Mouse (Mus musculus) MEL (cell line): ENCODE data around the gene Vwc2. TPM values are rescaled to one million over a fixed set of nuclear protein-coding genes. Genes with fewer than 3 reads are reported as not detected.

ENCODE experiments used
- DNase-seq: peaks from one replicate; pipeline ENCODE4 v3.0.0; 2011; ENCODE audit warnings: low read depth, low spot score
- H3K27ac ChIP-seq: 2 replicates; pipeline ENCODE4 v1.5.1; 2012; ENCODE audit warnings: low read depth, mild to moderate bottlenecking, control low read depth, low read length, moderate library complexity; ENCODE audit not compliant: control insufficient read depth
- H3K27me3 ChIP-seq, 2 experiments: fragments of 150-350 bp in 1 of 2; sonication (generic) in 1 of 2; 2 replicates each; pipeline ENCODE4 v1.6.1; 2012; ENCODE audit warnings: low read length in 2 of 2, mild to moderate bottlenecking in 2 of 2, improper control_type of control experiment in 1 of 2, moderate library complexity in 1 of 2; ENCODE audit not compliant: insufficient read depth in 2 of 2, control insufficient read depth in 1 of 2
- H3K36me3 ChIP-seq, 2 experiments: 2 replicates each; pipeline ENCODE4 v1.6.1; 2012 to 2014; ENCODE audit warnings: low read length in 2 of 2, improper control_type of control experiment in 1 of 2, inconsistent platforms in 1 of 2, mild to moderate bottlenecking in 1 of 2; ENCODE audit not compliant: insufficient read depth in 2 of 2, control insufficient read depth in 1 of 2
- H3K4me1 ChIP-seq, 2 experiments: fragments of 150-350 bp in 1 of 2; sonication (generic) in 1 of 2; 2 replicates each; pipeline ENCODE4 v1.6.1; 2012; ENCODE audit warnings: low read length in 2 of 2, improper control_type of control experiment in 1 of 2, mild to moderate bottlenecking in 1 of 2; ENCODE audit not compliant: insufficient read depth in 2 of 2, control insufficient read depth in 1 of 2
- H3K4me3 ChIP-seq, 2 experiments: fragments of 150-350 bp in 1 of 2; sonication (generic) in 1 of 2; 2 replicates each; pipeline ENCODE4 v1.5.1; 2012; ENCODE audit warnings: low read depth in 2 of 2, low read length in 2 of 2, mild to moderate bottlenecking in 2 of 2, moderate library complexity in 2 of 2, control low read depth in 1 of 2, improper control_type of control experiment in 1 of 2; ENCODE audit not compliant: control insufficient read depth in 1 of 2, insufficient read depth in 1 of 2
- H3K79me2 ChIP-seq: 2 replicates; pipeline ENCODE4 v1.6.1; 2012; ENCODE audit warnings: mild to moderate bottlenecking, low read length, moderate library complexity; ENCODE audit not compliant: control insufficient read depth, poor library complexity, insufficient read depth
- H3K9ac ChIP-seq: 2 replicates; pipeline ENCODE4 v1.6.1; 2012; ENCODE audit warnings: low read depth, mild to moderate bottlenecking, control low read depth, low read length, moderate library complexity; ENCODE audit not compliant: control insufficient read depth, poor library complexity, severe bottlenecking
- H3K9me3 ChIP-seq: fragments of 150-350 bp; sonication (generic); replicated peaks from 2 replicates; pipeline ENCODE4 v1.6.1; 2012; ENCODE audit warnings: mild to moderate bottlenecking, low read length, improper control_type of control experiment, moderate library complexity; ENCODE audit not compliant: insufficient read depth
- CHD2 ChIP-seq: IDR thresholded peaks from 2 replicates; pipeline ENCODE4 v1.6.1; 2011; ENCODE audit warnings: low read length, improper control_type of control experiment
- CTCF ChIP-seq, 3 experiments: IDR thresholded peaks in 2 of 3; conservative IDR thresholded peaks in 1 of 3; 2 replicates each; pipeline ENCODE4 v1.5.1; 2011 to 2012; ENCODE audit warnings: low read length in 3 of 3, low read depth in 2 of 3, mild to moderate bottlenecking in 2 of 3, improper control_type of control experiment in 1 of 3, inconsistent platforms in 1 of 3, mixed read lengths in 1 of 3, moderate library complexity in 1 of 3; ENCODE audit not compliant: control insufficient read depth in 1 of 3, insufficient read depth in 1 of 3, poor library complexity in 1 of 3, severe bottlenecking in 1 of 3
- E2F4 ChIP-seq: IDR thresholded peaks from 2 replicates; pipeline ENCODE4 v1.6.1; 2011; ENCODE audit warnings: low read depth, low read length, improper control_type of control experiment, borderline replicate concordance
- EP300 ChIP-seq, 2 experiments: IDR thresholded peaks; 2 replicates each; pipeline ENCODE4 v1.6.1; 2011; ENCODE audit warnings: improper control_type of control experiment in 2 of 2, low read length in 2 of 2, low read depth in 1 of 2, mild to moderate bottlenecking in 1 of 2
- GABPA ChIP-seq: IDR thresholded peaks from 2 replicates; pipeline ENCODE4 v1.6.1; 2012; ENCODE audit warnings: low read depth, mild to moderate bottlenecking, inconsistent platforms, low read length, improper control_type of control experiment, moderate library complexity
- HCFC1 ChIP-seq: IDR thresholded peaks from 2 replicates; pipeline ENCODE4 v1.6.1; 2012; ENCODE audit warnings: low read depth, mild to moderate bottlenecking, inconsistent platforms, low read length, improper control_type of control experiment, moderate library complexity
- KAT2A ChIP-seq: conservative IDR thresholded peaks from 2 replicates; pipeline ENCODE4 v1.6.1; 2012; ENCODE audit warnings: low read depth, low read length, improper control_type of control experiment, inconsistent platforms
- MAX ChIP-seq: IDR thresholded peaks from 2 replicates; pipeline ENCODE4 v1.6.1; 2011; ENCODE audit warnings: low read length, improper control_type of control experiment
- MAZ ChIP-seq: IDR thresholded peaks from 2 replicates; pipeline ENCODE4 v1.6.1; 2012; ENCODE audit warnings: low read depth, mild to moderate bottlenecking, inconsistent platforms, low read length, improper control_type of control experiment
- NELFE ChIP-seq: IDR thresholded peaks from 2 replicates; pipeline ENCODE4 v1.6.1; 2011; ENCODE audit warnings: low read depth, low read length, improper control_type of control experiment
- POLR2A ChIP-seq, 2 experiments: IDR thresholded peaks; 2 replicates each; pipeline ENCODE4 v1.6.1; 2011 to 2012; ENCODE audit warnings: low read length in 2 of 2, mild to moderate bottlenecking in 2 of 2, control low read depth in 1 of 2, improper control_type of control experiment in 1 of 2, low read depth in 1 of 2, moderate library complexity in 1 of 2; ENCODE audit not compliant: control insufficient read depth in 1 of 2, insufficient read depth in 1 of 2, poor library complexity in 1 of 2
- POLR2AphosphoS5 ChIP-seq: IDR thresholded peaks from 2 replicates; pipeline ENCODE4 v1.6.1; 2012; ENCODE audit warnings: low read depth, borderline replicate concordance, mild to moderate bottlenecking, inconsistent platforms, low read length, moderate library complexity, mixed read lengths
- RAD21 ChIP-seq: IDR thresholded peaks from 2 replicates; pipeline ENCODE4 v1.6.1; 2011; ENCODE audit warnings: mild to moderate bottlenecking, low read depth, low read length, improper control_type of control experiment
- TAL1 ChIP-seq: IDR thresholded peaks from 2 replicates; pipeline ENCODE4 v1.6.1; 2012; ENCODE audit warnings: mild to moderate bottlenecking, inconsistent platforms, low read length, moderate library complexity, mixed read lengths
- TBP ChIP-seq: IDR thresholded peaks from 2 replicates; pipeline ENCODE4 v1.8.0; 2011; ENCODE audit warnings: low read depth, low read length, improper control_type of control experiment
- TCF12 ChIP-seq: IDR thresholded peaks from 2 replicates; pipeline ENCODE4 v1.6.1; 2014; ENCODE audit warnings: low read depth, mild to moderate bottlenecking, inconsistent platforms, low read length, improper control_type of control experiment, moderate library complexity
- UBTF ChIP-seq: IDR thresholded peaks from 2 replicates; pipeline ENCODE4 v1.6.1; 2012; ENCODE audit warnings: low read depth, mild to moderate bottlenecking, inconsistent platforms, low read length, improper control_type of control experiment, moderate library complexity, borderline replicate concordance; ENCODE audit not compliant: insufficient read depth
- ZC3H11A ChIP-seq: IDR thresholded peaks from 2 replicates; pipeline ENCODE4 v1.6.1; 2012; ENCODE audit warnings: low read depth, mild to moderate bottlenecking, inconsistent platforms, low read length, improper control_type of control experiment
- ZKSCAN1 ChIP-seq: IDR thresholded peaks from 2 replicates; pipeline ENCODE4 v1.6.1; 2012; ENCODE audit warnings: low read depth, mild to moderate bottlenecking, inconsistent platforms, low read length, improper control_type of control experiment, moderate library complexity
- ZMIZ1 ChIP-seq: IDR thresholded peaks from 2 replicates; pipeline ENCODE4 v1.6.1; 2012; ENCODE audit warnings: low read depth, mild to moderate bottlenecking, inconsistent platforms, low read length, improper control_type of control experiment, moderate library complexity
- polyA plus RNA-seq, 2 experiments: library from polyadenylated mRNA; stranded (reverse) in 1 of 2; unstranded in 1 of 2; fragments of >175 nt in 1 of 2; fragments of >200 nt in 1 of 2; gene quantifications; 2 replicates each; pipeline versions ENCODE4 v1.2.1 to v1.2.4; 2012; ENCODE audit warnings: low replicate concordance in 2 of 2, low read depth in 1 of 2; ENCODE audit not compliant: insufficient read length in 2 of 2, insufficient read depth in 1 of 2, missing spikeins in 1 of 2
- total RNA-seq: library from RNA; depleted of rRNA; stranded (reverse); fragments of 300-350 nt; gene quantifications from 2 replicates; pipeline ENCODE4 v1.2.3, GENCODE M21; 2012

Vwc2 gene
- total and polyA plus RNA-seq, 3 experiments: not detected

DNA sequence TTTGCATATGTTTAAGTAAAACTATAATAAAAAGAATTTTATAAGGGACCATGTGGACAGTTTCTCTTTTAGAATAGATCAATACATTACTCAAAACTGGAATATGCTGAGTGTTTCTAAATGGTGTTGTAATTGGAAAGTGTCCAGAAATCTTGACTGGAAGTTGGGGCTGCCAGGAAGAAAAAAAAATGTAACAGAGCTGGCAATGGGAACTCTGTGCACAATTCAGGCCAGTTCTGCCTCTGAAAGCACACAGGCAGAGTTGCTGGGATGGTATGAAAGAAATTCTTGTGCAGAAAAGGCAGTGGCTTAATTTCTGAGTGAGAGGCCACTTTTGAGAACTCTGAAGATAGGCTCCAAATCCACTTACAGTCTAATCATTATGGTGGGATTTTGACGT is 11.4 kb upstream of the Vwc2 start:
- TF ChIP-seq UBTF: no peak
- no peak for TF ChIP-seq ZMIZ1
- no peak for TF ChIP-seq E2F4
- no peak for TF ChIP-seq POLR2A (IDR thresholded peaks at IDR 0.05; ENCODE audit: control insufficient read depth in 1 of 2, insufficient read depth in 1 of 2, low read depth in 1 of 2, low read length in 2 of 2, poor library complexity in 1 of 2)
- TF ChIP-seq NELFE: no peak
- TF ChIP-seq GABPA: no peak
- TF ChIP-seq TAL1: no peak
- no peak for TF ChIP-seq CHD2
- TF ChIP-seq CTCF (IDR thresholded peaks at IDR 0.05 in 2 of 3, conservative IDR thresholded peaks at IDR 0.05 in 1 of 3; ENCODE audit: control insufficient read depth in 1 of 3, insufficient read depth in 1 of 3, low read depth in 2 of 3, low read length in 3 of 3, poor library complexity in 1 of 3, severe bottlenecking in 1 of 3): no peak
- TF ChIP-seq TCF12: no peak
- no peak for TF ChIP-seq TBP
- TF ChIP-seq EP300 (IDR thresholded peaks at IDR 0.05; ENCODE audit: low read depth in 1 of 2, low read length in 2 of 2): no peak
- TF ChIP-seq ZC3H11A: no peak
- TF ChIP-seq HCFC1: no peak
- no peak for TF ChIP-seq ZKSCAN1
- TF ChIP-seq POLR2AphosphoS5: no peak
- TF ChIP-seq RAD21: no peak
- Histone ChIP-seq H3K79me2 (no peaks in the 10 kb centered on the region), H3K36me3 (no peaks in the 10 kb centered on the region), H3K4me3 (no peak overlapping the region), H3K27ac (no peak overlapping the region), H3K9me3 (no peaks in the 10 kb centered on the region), H3K4me1 (no peaks in the 10 kb centered on the region), H3K9ac (no peak overlapping the region), H3K27me3 (no peaks in the 10 kb centered on the region)
- DNase-seq: no peak

DNA sequence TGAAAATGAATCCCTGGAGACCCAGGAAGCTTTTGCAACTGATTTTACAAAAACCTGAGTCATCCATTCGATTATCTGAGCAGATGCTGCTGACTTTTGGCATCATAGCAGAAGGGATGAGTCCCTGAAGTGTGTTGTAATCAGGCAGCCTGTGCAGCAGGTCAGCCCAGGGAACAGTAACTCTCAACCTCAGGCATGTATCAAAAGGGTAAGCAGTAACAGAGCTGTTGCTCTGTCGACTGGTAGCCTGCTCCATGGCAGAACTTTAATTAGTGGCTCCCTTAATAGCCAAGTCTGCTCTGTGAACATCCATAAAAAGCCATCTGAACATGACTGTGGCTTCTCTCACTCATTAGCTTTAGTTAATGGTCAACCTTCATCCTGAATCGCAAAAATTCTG is 5.1 kb upstream of the Vwc2 start:
- Histone ChIP-seq H3K9ac (no peak overlapping the region), H3K9me3 (no peaks in the 10 kb centered on the region), H3K27ac (no peak overlapping the region), H3K79me2 (no peaks in the 10 kb centered on the region), H3K4me1 (no peaks in the 10 kb centered on the region), H3K27me3 (no peaks in the 10 kb centered on the region), H3K36me3 (no peaks in the 10 kb centered on the region), H3K4me3 (no peak overlapping the region)
- no peak for DNase-seq
- TF ChIP-seq EP300 (IDR thresholded peaks at IDR 0.05; ENCODE audit: low read depth in 1 of 2, low read length in 2 of 2) (no peak), MAZ (no peak), GABPA (no peak), E2F4 (no peak), MAX (no peak), KAT2A (no peak)
